ENCODE assay signal across 9 mouse cellular contexts in genomic region chr14:98181545-98181944, GRCm38 (mm10). TPM values are rescaled to one million over a fixed set of nuclear protein-coding genes. Genes with fewer than 3 reads are reported as not detected.
DNase-seq lines count a peak whose midpoint lies in the region; ATAC-seq and TF ChIP-seq lines count a peak whose summit lies in the region.
"Had no signal": no experiment of that assay in that cellular context is flagged by ENCODE, and none has a peak within 500 bp of the region (broad histone marks: within the 10 kb centered on the region; RNA-seq: fewer than 3 reads in every experiment).

No protein-coding gene starts in this region.

- H3K9ac ChIP-seq in heart, postnatal 0 days (replicated peaks; ENCODE audit: low read depth, low read length), result no peak overlapping the region
- no peak overlapping the region for H3K9ac ChIP-seq in heart, embryonic 12.5 days
- no peak overlapping the region for H3K9ac ChIP-seq in limb, embryonic 13.5 days

- H3K27ac ChIP-seq in heart, postnatal 0 days (ENCODE audit: low read depth), result no peak overlapping the region
- no peak overlapping the region for H3K27ac ChIP-seq in heart, embryonic 12.5 days (ENCODE audit: poor library complexity, severe bottlenecking)
- no peak overlapping the region for H3K27ac ChIP-seq in limb, embryonic 13.5 days
- H3K27ac ChIP-seq in thymus, adult 2 months (ENCODE audit: control insufficient read depth, insufficient read depth, low read length), result no peak overlapping the region

- H3K36me3 ChIP-seq in heart, postnatal 0 days (replicated peaks; ENCODE audit: control insufficient read depth, insufficient read depth, low read length), result no peaks in the 10 kb centered on the region
- no peaks in the 10 kb centered on the region for H3K36me3 ChIP-seq in heart, embryonic 12.5 days
- no peaks in the 10 kb centered on the region for H3K36me3 ChIP-seq in limb, embryonic 13.5 days
- H3K36me3 ChIP-seq in thymus, adult 2 months (ENCODE audit: control insufficient read depth, insufficient read depth, low read length), result no peaks in the 10 kb centered on the region

- H3K4me2 ChIP-seq in heart, postnatal 0 days (ENCODE audit: low read depth, low read length), result no peak overlapping the region
- no peak overlapping the region for H3K4me2 ChIP-seq in heart, embryonic 12.5 days
- 0 out of 2 replicates have a peak overlapping the region, but pooled peaks have one; percentile 10 for H3K4me2 ChIP-seq in limb, embryonic 13.5 days (replicated peaks)

- H3K4me3 ChIP-seq in heart, postnatal 0 days (ENCODE audit: low read depth, low read length), result no peak overlapping the region
- H3K4me3 ChIP-seq in heart, embryonic 12.5 days, result no peak overlapping the region
- H3K4me3 ChIP-seq in limb, embryonic 13.5 days, result no peak overlapping the region
- no peak overlapping the region for H3K4me3 ChIP-seq in thymus, adult 2 months (ENCODE audit: control insufficient read depth, insufficient read depth, low read length)
- H3K4me3 ChIP-seq: megakaryocyte, embryonic 14.5 days had no signal

- H3K27me3 ChIP-seq in heart, postnatal 0 days (ENCODE audit: control insufficient read depth, insufficient read depth, low read length), result no peaks in the 10 kb centered on the region
- H3K27me3 ChIP-seq in heart, embryonic 12.5 days (replicated peaks), result no peaks in the 10 kb centered on the region
- no peaks in the 10 kb centered on the region for H3K27me3 ChIP-seq in limb, embryonic 13.5 days
- H3K27me3 ChIP-seq in thymus, adult 2 months (ENCODE audit: control insufficient read depth, insufficient read depth, low read length), result no peaks in the 10 kb centered on the region
- H3K27me3 ChIP-seq: megakaryocyte, embryonic 14.5 days had no signal

- WGBS in heart, postnatal 0 days, result 0% methylated on average over 1 of the region's 1 CpGs
- 9% methylated on average over 1 of the region's 1 CpGs for WGBS in heart, embryonic 12.5 days
- WGBS in limb, embryonic 13.5 days, result 0% methylated on average over 1 of the region's 1 CpGs
- WGBS in thymus, adult 2 months, result 8% methylated on average over 1 of the region's 1 CpGs

- H3K9me3 ChIP-seq in heart, postnatal 0 days (replicated peaks; ENCODE audit: control insufficient read depth, low read length), result no peaks in the 10 kb centered on the region
- no peaks in the 10 kb centered on the region for H3K9me3 ChIP-seq in heart, embryonic 12.5 days (replicated peaks)
- no peaks in the 10 kb centered on the region for H3K9me3 ChIP-seq in limb, embryonic 13.5 days
- H3K9me3 ChIP-seq: megakaryocyte, embryonic 14.5 days had no signal

- TF ChIP-seq CTCF in heart, postnatal 0 days (IDR thresholded peaks at IDR 0.05; ENCODE audit: low read depth), result peak; percentile 71
- TF ChIP-seq CTCF in thymus, adult 2 months (IDR thresholded peaks at IDR 0.05; ENCODE audit: borderline replicate concordance, control insufficient read depth, extremely low read depth, insufficient read depth, low read length, poor library complexity), result no peak

- H3K4me1 ChIP-seq in heart, postnatal 0 days (ENCODE audit: control insufficient read depth, insufficient read depth), result no peaks in the 10 kb centered on the region
- 0 out of 2 replicates have a peak, but pooled peaks cover 6% of the 10 kb centered on the region for H3K4me1 ChIP-seq in heart, embryonic 12.5 days (replicated peaks)
- H3K4me1 ChIP-seq in limb, embryonic 13.5 days, result 0 out of 2 replicates have a peak, but pooled peaks cover 2% of the 10 kb centered on the region
- no peaks in the 10 kb centered on the region for H3K4me1 ChIP-seq in thymus, adult 2 months (replicated peaks; ENCODE audit: control insufficient read depth, insufficient read depth, low read length)
- H3K4me1 ChIP-seq: megakaryocyte, embryonic 14.5 days had no signal

- peak; percentile 76 for DNase-seq in heart, postnatal 0 days (ENCODE audit: low spot score)
- peak; percentile 39 for DNase-seq in 3T3-L1 (ENCODE audit: low read depth, low spot score)
- peak; percentile 21 for DNase-seq in R1 (ENCODE audit: low read depth, low spot score)
- no peak for DNase-seq in thymus, adult 2 months
- DNase-seq in ovary, postnatal 10 days (ENCODE audit: low spot score), result no peak
- DNase-seq in ovary, postnatal 36 days (ENCODE audit: low spot score), result no peak

- TF ChIP-seq EP300 in heart, postnatal 0 days (IDR thresholded peaks at IDR 0.05; ENCODE audit: low read depth), result no peak

- no peak for ATAC-seq in heart, postnatal 0 days (ENCODE audit: insufficient read depth, low read depth)
- ATAC-seq in heart, embryonic 12.5 days (ENCODE audit: insufficient number of reproducible peaks, low FRiP score), result no peak
- no peak for ATAC-seq in limb, embryonic 13.5 days (ENCODE audit: low FRiP score, low read depth)

- no peak for TF ChIP-seq POLR2A in thymus, adult 2 months (IDR thresholded peaks at IDR 0.05; ENCODE audit: control insufficient read depth, extremely low read depth, insufficient read depth, low read length, poor library complexity)

RNA-seq across cellular contexts. Expression of gene Dach1, which starts 12.0 kb away (rescaled TPM):
- total RNA-seq in heart, postnatal 0 days (2014; rRNA removed; ENCODE audit: low replicate concordance), result 1.6 and 2.5 TPM in 2 replicates
- polyA plus RNA-seq in heart, postnatal 0 days (2015; fragmentation: Nextera tagmentation; extraction: Ambion mirVana), result 1.5 and 1.6 TPM in 2 replicates
- 3.3 and 3.4 TPM in 2 replicates for polyA plus RNA-seq in heart, embryonic 12.5 days (2016; fragmentation: Nextera tagmentation; extraction: Ambion mirVana)
- 10.8 and 11.5 TPM in 2 replicates for polyA plus RNA-seq in limb, embryonic 13.5 days (2015; fragmentation: Nextera tagmentation; extraction: Ambion mirVana)
- polyA plus RNA-seq in thymus, adult 2 months (2012; rRNA removed), result 0.38 and 0.42 TPM in 2 replicates

Comparison
In these comparisons a context has a peak if more than half of its experiments do, and no peak if none do; other contexts are left out.
1. DNase-seq: peak in heart, postnatal 0 days (single experiment), 3T3-L1 (single experiment) and R1 (single experiment); none in thymus, adult 2 months (single experiment), ovary, postnatal 10 days (single experiment) and ovary, postnatal 36 days (single experiment).